Comparison of ENCODE assay signal across 8 mouse cellular contexts in the genomic region with DNA sequence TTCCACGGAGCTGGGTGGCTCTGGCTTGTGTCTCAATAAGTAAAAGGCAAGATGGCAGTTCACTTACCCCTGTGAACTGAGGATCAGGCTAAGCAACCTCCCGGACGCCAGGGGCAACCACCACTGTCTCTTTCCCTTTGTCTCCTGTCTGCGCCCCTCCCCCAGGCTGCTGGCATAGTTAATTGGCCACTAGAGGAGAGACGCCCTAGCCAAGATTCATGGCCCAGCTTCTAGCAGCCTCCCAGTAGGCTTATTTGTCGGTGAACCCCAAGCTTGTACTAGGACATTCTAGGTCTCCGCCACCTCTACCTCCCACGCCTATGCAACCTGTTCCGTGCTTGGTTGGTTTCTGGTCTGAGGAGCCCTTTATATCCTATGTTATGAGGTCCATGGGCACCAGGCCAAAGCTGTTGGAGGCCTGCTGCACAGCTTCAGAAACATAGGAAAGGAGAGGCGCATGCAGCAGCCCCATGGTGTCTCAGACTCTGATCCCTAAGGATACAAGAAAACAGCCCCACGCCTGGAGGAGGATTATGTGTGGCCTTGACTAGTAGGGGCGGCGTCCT. TPM values are rescaled to one million over a fixed set of nuclear protein-coding genes. Genes with fewer than 3 reads are reported as not detected.
DNase-seq lines count a peak whose midpoint lies in the region; ATAC-seq and TF ChIP-seq lines count a peak whose summit lies in the region.

No protein-coding gene starts in this region.

- peak overlapping the region; percentile 44 for H3K4me3 ChIP-seq in heart, adult 2 months
- peak overlapping the region; percentile 94 for H3K4me3 ChIP-seq in forebrain, embryonic 16.5 days (replicated peaks; ENCODE audit: low read length)
- peak overlapping the region; percentile 33 for H3K4me3 ChIP-seq in midbrain, postnatal 0 days (ENCODE audit: low read depth, low read length)

- no peak for TF ChIP-seq CTCF in heart, adult 2 months (IDR thresholded peaks at IDR 0.05)
- TF ChIP-seq CTCF in midbrain, postnatal 0 days (IDR thresholded peaks at IDR 0.05), result peak; percentile 22; the same call in 1 of the 2 replicates

- H3K27ac ChIP-seq in heart, adult 2 months, result peak overlapping the region; percentile 97
- peak overlapping the region; percentile 90 for H3K27ac ChIP-seq in forebrain, embryonic 16.5 days (ENCODE audit: low read length)
- peak overlapping the region; percentile 95 for H3K27ac ChIP-seq in midbrain, postnatal 0 days (ENCODE audit: low read depth, low read length)

- H3K4me2 ChIP-seq in forebrain, embryonic 16.5 days (ENCODE audit: low read length), result peak overlapping the region; percentile 60
- peak overlapping the region; percentile 59 for H3K4me2 ChIP-seq in midbrain, postnatal 0 days (ENCODE audit: low read depth, low read length, poor library complexity, severe bottlenecking)

- H3K9ac ChIP-seq in heart, adult 2 months (ENCODE audit: low read depth, low read length), result peak overlapping the region; percentile 12; the same call in 1 of the 2 replicates
- H3K9ac ChIP-seq in forebrain, embryonic 16.5 days (replicated peaks; ENCODE audit: low read depth, low read length), result peak overlapping the region; percentile 59
- peak overlapping the region; percentile 59 for H3K9ac ChIP-seq in midbrain, postnatal 0 days (replicated peaks; ENCODE audit: low read length, poor library complexity, severe bottlenecking)

- DNase-seq in heart, adult 2 months, result no peak
- DNase-seq in heart, adult 11 months, result no peak
- peak; percentile 25 for DNase-seq in urinary bladder, postnatal 25 days (ENCODE audit: low spot score)
- no peak for DNase-seq in urinary bladder, postnatal 10 days (ENCODE audit: low spot score)
- peak; percentile 41 to 42 for DNase-seq in layer of hippocampus, postnatal 36 days
- peak; percentile 72 for DNase-seq in midbrain, postnatal 0 days (ENCODE audit: low spot score)

- H3K4me1 ChIP-seq in heart, adult 2 months (ENCODE audit: control insufficient read depth, insufficient read depth, low read length), result peaks cover 9% of the 10 kb centered on the region
- H3K4me1 ChIP-seq in forebrain, embryonic 16.5 days (replicated peaks; ENCODE audit: control insufficient read depth, insufficient read depth, low read length), result peaks cover 24% of the 10 kb centered on the region
- H3K4me1 ChIP-seq in midbrain, postnatal 0 days (ENCODE audit: insufficient read depth, low read length), result peaks cover 8% of the 10 kb centered on the region

- no peaks in the 10 kb centered on the region for H3K9me3 ChIP-seq in forebrain, embryonic 16.5 days (ENCODE audit: control insufficient read depth, low read length)
- H3K9me3 ChIP-seq in midbrain, postnatal 0 days (ENCODE audit: low read length), result no peaks in the 10 kb centered on the region

- WGBS in heart, adult 2 months, result 33% methylated on average over 13 of the region's 13 CpGs
- WGBS in forebrain, embryonic 16.5 days, result 49% methylated on average over 13 of the region's 13 CpGs
- WGBS in midbrain, postnatal 0 days, result 34% methylated on average over 13 of the region's 13 CpGs

- intact Hi-C loops in heart, adult 2 months (cut with DNase I), result loop anchor here (2.0 kb wide), 2 partner anchors 14 to 28 kb away; no protein-coding TSS in a partner anchor

- no peak; the same call in 1 of the 2 replicates for ATAC-seq in forebrain, embryonic 16.5 days
- peak; percentile 1; the same call in 1 of the 2 replicates for ATAC-seq in midbrain, postnatal 0 days (ENCODE audit: low FRiP score)
- no peak for ATAC-seq in erythroid progenitor cell, adult 5-6 weeks (replicated peaks; ENCODE audit: low FRiP score, poor library complexity, severe bottlenecking)

- no peak for TF ChIP-seq EP300 in heart, adult 2 months (IDR thresholded peaks at IDR 0.05; ENCODE audit: insufficient read depth, low read depth, low read length)

- H3K79me2 ChIP-seq in heart, adult 2 months (replicated peaks; ENCODE audit: control insufficient read depth, insufficient read depth, low read length), result no peaks in the 10 kb centered on the region

- peaks cover 5% of the 10 kb centered on the region for H3K36me3 ChIP-seq in heart, adult 2 months (ENCODE audit: control insufficient read depth, insufficient read depth, low read length)
- peaks cover 22% of the 10 kb centered on the region for H3K36me3 ChIP-seq in forebrain, embryonic 16.5 days (ENCODE audit: control insufficient read depth, insufficient read depth)
- peaks cover 40% of the 10 kb centered on the region for H3K36me3 ChIP-seq in midbrain, postnatal 0 days (ENCODE audit: insufficient read depth, low read length)

- H3K27me3 ChIP-seq in heart, adult 2 months (ENCODE audit: control insufficient read depth, insufficient read depth, low read length), result no peaks in the 10 kb centered on the region
- no peaks in the 10 kb centered on the region for H3K27me3 ChIP-seq in forebrain, embryonic 16.5 days (replicated peaks; ENCODE audit: control insufficient read depth, insufficient read depth, low read length)
- H3K27me3 ChIP-seq in midbrain, postnatal 0 days (ENCODE audit: insufficient read depth, low read length), result no peaks in the 10 kb centered on the region

- no peak for TF ChIP-seq POLR2A in heart, adult 2 months (IDR thresholded peaks at IDR 0.05; ENCODE audit: insufficient read depth, low read depth, low read length)

RNA-seq across cellular contexts. Expression of gene Tssc4, which starts 0.7 kb away (rescaled TPM):
- total RNA-seq in heart, adult 2 months (2021), result 10 to 100 TPM; 13.6 to 14.8 TPM
- 33.2 and 36.9 TPM in 2 replicates for polyA plus RNA-seq in heart, adult 2 months (2012; rRNA removed)
- polyA plus RNA-seq in forebrain, embryonic 16.5 days (2015; fragmentation: Nextera tagmentation; extraction: Ambion mirVana), result 99.7 and 109 TPM in 2 replicates
- 10 to 100 TPM; 40.0 to 46.3 TPM for total RNA-seq in layer of hippocampus, postnatal 36 days (2021)
- 71.3 and 92.4 TPM in 2 replicates for total RNA-seq in midbrain, postnatal 0 days (2014; rRNA removed)
- 101 and 103 TPM in 2 replicates for polyA plus RNA-seq in midbrain, postnatal 0 days (2015; fragmentation: Nextera tagmentation; extraction: Ambion mirVana)
- 10.9 and 13.7 TPM in 2 replicates for total RNA-seq in erythroid progenitor cell, adult 5-6 weeks (2015; ENCODE audit: low replicate concordance)
- total RNA-seq in erythroid progenitor cell, adult 5-6 weeks (2017; ENCODE audit: low replicate concordance), result 6.2 and 21.0 TPM in 2 replicates

RNA-seq across cellular contexts. Expression of gene Cd81, which starts 15.9 kb away (rescaled TPM):
- 100 to 1,000 TPM; 424 to 434 TPM for total RNA-seq in heart, adult 2 months (2021)
- polyA plus RNA-seq in heart, adult 2 months (2012; rRNA removed), result 641 and 822 TPM in 2 replicates
- 319 and 342 TPM in 2 replicates for polyA plus RNA-seq in forebrain, embryonic 16.5 days (2015; fragmentation: Nextera tagmentation; extraction: Ambion mirVana)
- total RNA-seq in layer of hippocampus, postnatal 36 days (2021), result 100 to 1,000 TPM; 441 to 447 TPM
- 454 and 542 TPM in 2 replicates for total RNA-seq in midbrain, postnatal 0 days (2014; rRNA removed)
- polyA plus RNA-seq in midbrain, postnatal 0 days (2015; fragmentation: Nextera tagmentation; extraction: Ambion mirVana), result 511 and 569 TPM in 2 replicates
- total RNA-seq in erythroid progenitor cell, adult 5-6 weeks (2015; ENCODE audit: low replicate concordance), result 102 and 110 TPM in 2 replicates
- total RNA-seq in erythroid progenitor cell, adult 5-6 weeks (2017; ENCODE audit: low replicate concordance), result 92.2 and 202 TPM in 2 replicates

RNA-seq across cellular contexts. Expression of gene Trpm5, which starts 26.0 kb away (rescaled TPM):
- not detected for total RNA-seq in heart, adult 2 months (2021)
- polyA plus RNA-seq in heart, adult 2 months (2012; rRNA removed), result 0.06 and 0.08 TPM in 2 replicates
- 1.1 and 1.2 TPM in 2 replicates for polyA plus RNA-seq in forebrain, embryonic 16.5 days (2015; fragmentation: Nextera tagmentation; extraction: Ambion mirVana)
- not detected for total RNA-seq in layer of hippocampus, postnatal 36 days (2021)
- total RNA-seq in midbrain, postnatal 0 days (2014; rRNA removed), result 1.3 and 1.7 TPM in 2 replicates
- polyA plus RNA-seq in midbrain, postnatal 0 days (2015; fragmentation: Nextera tagmentation; extraction: Ambion mirVana), result 0.94 and 1.6 TPM in 2 replicates
- not detected in 2 replicates for total RNA-seq in erythroid progenitor cell, adult 5-6 weeks (2015; ENCODE audit: low replicate concordance)
- total RNA-seq in erythroid progenitor cell, adult 5-6 weeks (2017; ENCODE audit: low replicate concordance), result not detected in 2 replicates

RNA-seq across cellular contexts. Expression of gene Kcnq1, which starts 37.8 kb away (rescaled TPM):
- total RNA-seq in heart, adult 2 months (2021), result 10 to 100 TPM; 32.4 to 34.2 TPM
- 42.0 and 48.1 TPM in 2 replicates for polyA plus RNA-seq in heart, adult 2 months (2012; rRNA removed)
- 1.0 and 1.1 TPM in 2 replicates for polyA plus RNA-seq in forebrain, embryonic 16.5 days (2015; fragmentation: Nextera tagmentation; extraction: Ambion mirVana)
- 1 to 10 TPM in 1 of 2 experiments, under 1 TPM in 1; 0.55 to 1.1 TPM for total RNA-seq in layer of hippocampus, postnatal 36 days (2021)
- 0.44 and 1.4 TPM in 2 replicates for total RNA-seq in midbrain, postnatal 0 days (2014; rRNA removed)
- 0.87 and 1.2 TPM in 2 replicates for polyA plus RNA-seq in midbrain, postnatal 0 days (2015; fragmentation: Nextera tagmentation; extraction: Ambion mirVana)
- total RNA-seq in erythroid progenitor cell, adult 5-6 weeks (2015; ENCODE audit: low replicate concordance), result not detected in 2 replicates
- not detected in 2 replicates for total RNA-seq in erythroid progenitor cell, adult 5-6 weeks (2017; ENCODE audit: low replicate concordance)

Comparison
In these comparisons a context has a peak if more than half of its experiments do, and no peak if none do; other contexts are left out.
1. DNase-seq: peak in urinary bladder, postnatal 25 days (single experiment), layer of hippocampus, postnatal 36 days (2 of 2) and midbrain, postnatal 0 days (single experiment); none in heart, adult 2 months (0 of 2), heart, adult 11 months (single experiment) and urinary bladder, postnatal 10 days (single experiment).
2. H3K4me3 ChIP-seq: peak in every context shown above with its lines; median percentile 94 in forebrain, embryonic 16.5 days; 44 in heart, adult 2 months; 33 in midbrain, postnatal 0 days.
3. Peak in every context shown above with its lines, with median percentiles within 50 percentile points of each other: H3K27ac ChIP-seq and H3K9ac ChIP-seq.